Mouse (Mus musculus) E14TG2a.4 (cell line): ENCODE data around the gene Dnlz.

ENCODE experiments used
- CTCF ChIP-seq: conservative IDR thresholded peaks from 2 replicates; pipeline ENCODE4 v1.5.1; 2014; ENCODE audit warnings: low read length
- NANOG ChIP-seq: IDR thresholded peaks from 2 replicates; pipeline ENCODE4 v1.6.1; 2014; ENCODE audit warnings: borderline replicate concordance, low read length, mixed read lengths

DNA sequence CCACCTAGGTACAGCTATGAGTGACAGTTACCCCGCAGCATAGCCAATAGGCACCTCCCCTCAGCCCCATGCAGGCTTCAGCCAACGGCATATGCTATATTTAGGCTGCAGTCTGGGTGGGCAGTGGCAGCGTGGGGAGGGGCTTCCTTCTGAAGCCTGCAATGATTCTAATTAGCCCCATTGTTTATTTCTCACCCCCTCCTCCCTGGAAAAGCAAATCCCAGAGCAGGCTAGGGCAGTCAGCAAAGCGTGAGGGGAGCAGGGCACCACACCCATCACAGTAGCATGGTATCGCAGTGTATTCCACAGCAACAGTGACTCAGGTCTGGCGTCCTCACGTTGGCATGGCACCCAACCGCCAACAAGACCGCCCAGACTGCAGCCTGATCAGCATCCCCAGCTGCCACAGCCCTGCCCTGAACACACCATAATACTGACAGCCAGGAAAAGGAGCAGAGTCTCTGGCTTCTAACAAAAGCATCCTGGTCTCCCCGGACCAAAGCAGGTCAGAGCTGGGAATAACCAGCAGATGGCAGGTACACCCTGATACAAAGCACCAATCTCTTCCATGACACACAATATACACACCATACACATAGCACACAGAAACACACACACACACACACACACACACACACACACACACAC lies 53.6 kb downstream of the Dnlz start:
- TF ChIP-seq CTCF (no peak), NANOG (no peak)
